Mouse (Mus musculus): ENCODE measurements around the gene Tipin. TPM values are rescaled to one million over a fixed set of nuclear protein-coding genes. Genes with fewer than 3 reads are reported as not detected.
"Not testable (repeated sequence)": the region's sequence is repeated elsewhere in the genome, so short reads cannot be mapped to it uniquely, and the experiment has no call there.

The Tipin gene
- polyA plus RNA-seq, 1 experiment from 2014 or later = 241 TPM

DNA sequence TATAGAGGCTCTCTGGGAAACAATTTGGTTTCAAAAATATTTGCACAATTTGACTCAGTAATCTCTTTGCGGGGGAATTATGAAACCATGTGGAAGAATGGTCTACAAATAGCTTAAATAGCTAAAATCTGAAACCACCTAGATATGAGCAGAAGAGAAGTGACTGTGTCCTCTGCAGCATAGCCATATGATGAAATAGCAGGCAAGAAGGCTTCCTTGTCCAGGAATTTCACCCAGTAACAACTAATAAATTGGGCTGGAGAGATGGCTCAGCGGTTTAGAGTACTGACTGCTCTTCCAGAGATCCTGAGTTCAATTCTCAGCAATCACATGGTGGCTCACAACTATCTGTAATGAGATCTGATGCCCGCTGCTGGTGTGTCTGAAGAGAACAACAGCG is 20.4 kb upstream of the Tipin start:
- H3K4me1 ChIP-seq (replicated peaks; ENCODE audit: control insufficient read depth, insufficient read depth, low read length) = no peaks in the 10 kb centered on the region
- no peak overlapping the region for H3K4me2 ChIP-seq (ENCODE audit: low read length)
- H3K9me3 ChIP-seq (ENCODE audit: control insufficient read depth, low read length) = no peaks in the 10 kb centered on the region
- no peak overlapping the region for H3K9ac ChIP-seq (ENCODE audit: low read length)
- no peak overlapping the region for H3K4me3 ChIP-seq (ENCODE audit: low read depth, low read length)
- H3K27me3 ChIP-seq (replicated peaks; ENCODE audit: control insufficient read depth, insufficient read depth, low read length) = no peaks in the 10 kb centered on the region
- no peaks in the 10 kb centered on the region for H3K36me3 ChIP-seq (ENCODE audit: control insufficient read depth, insufficient read depth, low read length)
- WGBS = 76% methylated on average over 4 of the region's 4 CpGs
- no peak overlapping the region for H3K27ac ChIP-seq (ENCODE audit: low read depth)
- no peak for DNase-seq (ENCODE audit: low spot score)
- no peak for ATAC-seq (replicated peaks; ENCODE audit: low FRiP score, low TSS enrichment, low read depth)

DNA sequence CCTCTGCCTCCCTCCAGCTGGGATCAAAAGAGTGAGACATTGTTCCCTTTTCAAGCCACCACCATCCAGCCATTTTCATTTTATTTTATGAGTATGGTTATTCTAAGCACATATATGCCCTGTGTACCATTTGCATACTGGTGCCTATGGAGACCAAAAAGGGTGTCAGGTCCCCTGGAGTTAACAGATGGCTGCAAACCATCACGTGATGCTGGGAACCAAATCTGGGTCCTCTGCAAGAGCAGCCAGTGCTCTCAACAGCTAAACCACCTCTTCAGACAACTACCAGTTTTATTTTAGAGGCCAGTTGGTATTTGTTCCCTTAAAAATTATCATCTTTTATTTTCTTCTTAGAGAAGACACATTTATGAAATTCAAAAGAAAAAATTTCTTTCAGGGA is 16.6 kb upstream of the Tipin start:
- no peak overlapping the region for H3K9ac ChIP-seq (ENCODE audit: low read length)
- no peaks in the 10 kb centered on the region for H3K9me3 ChIP-seq (ENCODE audit: control insufficient read depth, low read length)
- DNase-seq (ENCODE audit: low spot score) (peak; percentile 33), ATAC-seq (replicated peaks; ENCODE audit: low FRiP score, low TSS enrichment, low read depth) (no peak)
- H3K27ac ChIP-seq (ENCODE audit: low read depth) = no peak overlapping the region
- no peaks in the 10 kb centered on the region for H3K4me1 ChIP-seq (replicated peaks; ENCODE audit: control insufficient read depth, insufficient read depth, low read length)
- no peak overlapping the region for H3K4me3 ChIP-seq (ENCODE audit: low read depth, low read length)
- no peaks in the 10 kb centered on the region for H3K36me3 ChIP-seq (ENCODE audit: control insufficient read depth, insufficient read depth, low read length)
- H3K27me3 ChIP-seq (replicated peaks; ENCODE audit: control insufficient read depth, insufficient read depth, low read length) = no peaks in the 10 kb centered on the region
- WGBS = 44% methylated on average over 1 of the region's 1 CpGs
- H3K4me2 ChIP-seq (ENCODE audit: low read length) = no peak overlapping the region

DNA sequence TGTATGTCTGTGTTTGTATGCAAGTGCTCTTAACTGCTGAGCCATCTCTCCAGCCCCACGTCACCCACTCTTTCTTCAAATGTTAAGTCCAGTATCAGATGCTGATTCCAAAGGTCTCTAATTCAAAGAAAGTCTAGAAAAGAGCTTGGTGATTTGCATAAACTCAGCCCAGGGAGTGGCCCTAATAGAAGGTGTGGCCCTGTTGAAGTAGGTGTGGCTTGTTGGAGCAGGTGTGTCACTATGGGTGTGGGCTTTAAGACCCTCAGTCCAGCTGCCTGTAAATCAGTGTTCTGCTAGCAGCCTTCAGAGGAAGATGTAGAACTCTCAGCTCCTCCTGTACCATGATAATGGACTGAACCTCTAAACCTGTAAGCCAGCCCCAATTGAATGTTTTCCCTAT is 14.2 kb upstream of the Tipin start:
- Histone ChIP-seq H3K27me3 (replicated peaks; ENCODE audit: control insufficient read depth, insufficient read depth, low read length) (no peaks in the 10 kb centered on the region), H3K9me3 (ENCODE audit: control insufficient read depth, low read length) (no peaks in the 10 kb centered on the region), H3K9ac (ENCODE audit: low read length) (no peak overlapping the region), H3K4me2 (ENCODE audit: low read length) (no peak overlapping the region), H3K4me3 (ENCODE audit: low read depth, low read length) (no peak overlapping the region), H3K4me1 (replicated peaks; ENCODE audit: control insufficient read depth, insufficient read depth, low read length) (no peaks in the 10 kb centered on the region), H3K36me3 (ENCODE audit: control insufficient read depth, insufficient read depth, low read length) (no peaks in the 10 kb centered on the region), H3K27ac (ENCODE audit: low read depth) (no peak overlapping the region)
- no peak for ATAC-seq (replicated peaks; ENCODE audit: low FRiP score, low TSS enrichment, low read depth)
- DNase-seq (ENCODE audit: low spot score) = peak; percentile 21
- WGBS = 93% methylated on average over 1 of the region's 1 CpGs

DNA sequence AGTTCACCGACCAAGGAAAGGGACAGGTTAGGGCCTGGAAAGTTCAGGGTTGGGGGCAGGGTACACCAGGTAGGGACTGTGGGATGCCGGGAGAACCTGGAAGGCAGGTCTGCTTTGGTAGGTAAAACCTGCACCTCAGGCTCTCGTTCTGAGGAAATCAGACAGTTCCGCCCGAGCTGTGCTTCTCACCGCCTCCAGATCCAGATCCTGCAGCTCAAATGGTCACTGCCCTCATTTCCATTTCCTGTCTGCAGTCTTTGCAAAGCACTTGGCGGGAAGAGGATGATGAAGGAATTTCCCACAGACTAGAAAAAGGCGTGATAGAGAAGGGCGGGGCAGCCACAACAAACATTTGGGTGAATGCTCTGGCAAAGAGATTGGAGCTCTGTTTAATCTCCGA is 13.2 kb upstream of the Tipin start:
- Histone ChIP-seq H3K27me3 (replicated peaks; ENCODE audit: control insufficient read depth, insufficient read depth, low read length) (no peaks in the 10 kb centered on the region), H3K4me2 (ENCODE audit: low read length) (no peak overlapping the region), H3K4me1 (replicated peaks; ENCODE audit: control insufficient read depth, insufficient read depth, low read length) (no peaks in the 10 kb centered on the region), H3K27ac (ENCODE audit: low read depth) (no peak overlapping the region), H3K4me3 (ENCODE audit: low read depth, low read length) (no peak overlapping the region), H3K9ac (ENCODE audit: low read length) (no peak overlapping the region), H3K9me3 (ENCODE audit: control insufficient read depth, low read length) (no peaks in the 10 kb centered on the region), H3K36me3 (ENCODE audit: control insufficient read depth, insufficient read depth, low read length) (no peaks in the 10 kb centered on the region)
- WGBS = 80% methylated on average over 10 of the region's 10 CpGs
- ATAC-seq (replicated peaks; ENCODE audit: low FRiP score, low TSS enrichment, low read depth) (no peak), DNase-seq (ENCODE audit: low spot score) (no peak)

DNA sequence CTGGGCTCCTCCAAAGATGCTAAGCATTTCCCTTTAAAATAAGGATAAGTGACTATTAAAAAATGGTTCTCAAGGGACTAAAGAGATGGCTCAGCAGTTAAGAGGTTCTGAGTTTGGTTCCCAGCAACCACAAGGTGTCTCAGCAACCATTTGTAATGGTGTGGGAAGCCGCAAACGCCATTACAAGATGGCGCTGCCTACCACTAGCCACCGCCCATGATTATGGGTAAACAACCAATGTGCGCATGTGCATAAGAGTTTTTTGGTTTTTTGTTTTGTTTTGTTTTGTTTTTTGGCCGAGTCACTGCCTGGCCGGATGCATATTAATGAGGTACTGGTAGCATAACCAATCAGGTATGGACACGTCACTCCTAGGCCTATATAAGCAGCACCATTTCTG is 12.5 kb upstream of the Tipin start:
- 93% methylated on average over 8 of the region's 8 CpGs for WGBS
- H3K9ac ChIP-seq (ENCODE audit: low read length); H3K9me3 ChIP-seq (ENCODE audit: control insufficient read depth, low read length); H3K4me2 ChIP-seq (ENCODE audit: low read length); H3K4me3 ChIP-seq (ENCODE audit: low read depth, low read length); H3K36me3 ChIP-seq (ENCODE audit: control insufficient read depth, insufficient read depth, low read length); H3K4me1 ChIP-seq (replicated peaks; ENCODE audit: control insufficient read depth, insufficient read depth, low read length); DNase-seq (ENCODE audit: low spot score); H3K27me3 ChIP-seq (replicated peaks; ENCODE audit: control insufficient read depth, insufficient read depth, low read length); H3K27ac ChIP-seq (ENCODE audit: low read depth); ATAC-seq (replicated peaks; ENCODE audit: low FRiP score, low TSS enrichment, low read depth): not testable (repeated sequence)

DNA sequence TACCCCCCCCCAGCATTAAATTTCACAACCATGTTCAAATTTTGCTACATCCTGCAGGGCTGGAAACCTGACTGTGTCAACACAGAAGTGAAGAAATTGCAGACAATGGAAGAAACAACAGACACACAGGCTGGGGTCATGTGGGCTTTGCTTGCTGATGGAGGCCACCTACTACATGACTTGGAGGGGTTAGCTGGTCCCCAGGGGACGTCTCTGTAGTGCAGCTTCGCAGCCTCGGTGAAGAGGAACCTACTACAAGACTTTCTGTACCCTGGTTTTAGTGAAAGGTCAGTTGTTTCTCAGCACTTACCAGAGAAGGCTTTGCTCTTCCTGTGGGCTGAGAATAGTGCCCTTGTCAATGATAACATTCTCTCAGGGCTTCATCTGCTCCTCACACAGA is 10.1 kb upstream of the Tipin start:
- no peaks in the 10 kb centered on the region for H3K36me3 ChIP-seq (ENCODE audit: control insufficient read depth, insufficient read depth, low read length)
- H3K9me3 ChIP-seq (ENCODE audit: control insufficient read depth, low read length) = no peaks in the 10 kb centered on the region
- no peak overlapping the region for H3K27ac ChIP-seq (ENCODE audit: low read depth)
- no peak overlapping the region for H3K9ac ChIP-seq (ENCODE audit: low read length)
- no peaks in the 10 kb centered on the region for H3K4me1 ChIP-seq (replicated peaks; ENCODE audit: control insufficient read depth, insufficient read depth, low read length)
- no peak for DNase-seq (ENCODE audit: low spot score)
- H3K27me3 ChIP-seq (replicated peaks; ENCODE audit: control insufficient read depth, insufficient read depth, low read length) = no peaks in the 10 kb centered on the region
- H3K4me3 ChIP-seq (ENCODE audit: low read depth, low read length) = no peak overlapping the region
- H3K4me2 ChIP-seq (ENCODE audit: low read length) = no peak overlapping the region
- 57% methylated on average over 3 of the region's 3 CpGs for WGBS
- no peak for ATAC-seq (replicated peaks; ENCODE audit: low FRiP score, low TSS enrichment, low read depth)

DNA sequence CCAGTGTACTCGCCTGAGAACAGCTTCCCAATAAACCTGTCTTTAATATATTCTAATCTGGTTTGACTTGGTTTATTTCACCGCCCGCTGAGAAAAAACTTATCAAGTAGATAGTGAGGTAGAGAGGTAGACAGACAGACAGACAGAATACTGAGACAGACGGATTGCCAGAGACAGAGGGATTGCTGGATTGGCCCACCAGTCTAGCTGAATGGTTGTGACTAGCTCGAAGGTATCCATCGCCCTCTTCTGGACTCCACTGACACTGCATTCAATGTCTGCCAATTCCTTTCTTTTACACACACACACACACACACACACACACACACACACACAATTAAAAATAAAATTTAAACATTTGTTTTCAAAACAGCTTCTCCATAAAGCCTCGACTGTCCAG is 8.8 kb upstream of the Tipin start:
- Histone ChIP-seq H3K9me3 (ENCODE audit: control insufficient read depth, low read length) (no peaks in the 10 kb centered on the region), H3K27ac (ENCODE audit: low read depth) (no peak overlapping the region), H3K4me1 (replicated peaks; ENCODE audit: control insufficient read depth, insufficient read depth, low read length) (no peaks in the 10 kb centered on the region), H3K36me3 (ENCODE audit: control insufficient read depth, insufficient read depth, low read length) (no peaks in the 10 kb centered on the region), H3K9ac (ENCODE audit: low read length) (no peak overlapping the region), H3K4me3 (ENCODE audit: low read depth, low read length) (no peak overlapping the region), H3K27me3 (replicated peaks; ENCODE audit: control insufficient read depth, insufficient read depth, low read length) (no peaks in the 10 kb centered on the region), H3K4me2 (ENCODE audit: low read length) (no peak overlapping the region)
- DNase-seq (ENCODE audit: low spot score) (peak; percentile 65), ATAC-seq (replicated peaks; ENCODE audit: low FRiP score, low TSS enrichment, low read depth) (no peak)
- WGBS = 42% methylated on average over 7 of the region's 7 CpGs

DNA sequence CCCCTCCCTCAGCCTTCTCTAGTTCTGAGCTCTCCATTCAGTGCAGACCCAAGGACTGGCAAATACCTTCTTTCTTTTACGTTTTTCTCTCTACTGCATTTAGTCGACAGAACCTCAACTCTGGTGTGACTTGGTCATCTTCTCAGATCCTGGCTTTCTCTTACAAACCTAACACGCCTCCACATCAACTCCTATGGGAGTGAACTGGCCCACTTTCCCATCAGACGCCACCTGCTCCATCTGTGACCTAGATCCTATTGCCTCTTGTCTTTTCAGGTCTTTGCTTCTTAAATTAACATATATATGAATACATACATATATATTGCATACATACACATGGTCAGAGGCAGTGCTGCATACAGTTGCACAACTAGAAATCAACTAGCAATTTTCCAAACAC is 7.6 kb upstream of the Tipin start:
- Histone ChIP-seq H3K9ac (ENCODE audit: low read length) (no peak overlapping the region), H3K27ac (ENCODE audit: low read depth) (no peak overlapping the region), H3K4me2 (ENCODE audit: low read length) (no peak overlapping the region), H3K27me3 (replicated peaks; ENCODE audit: control insufficient read depth, insufficient read depth, low read length) (no peaks in the 10 kb centered on the region), H3K4me1 (replicated peaks; ENCODE audit: control insufficient read depth, insufficient read depth, low read length) (no peaks in the 10 kb centered on the region), H3K4me3 (ENCODE audit: low read depth, low read length) (no peak overlapping the region), H3K36me3 (ENCODE audit: control insufficient read depth, insufficient read depth, low read length) (no peaks in the 10 kb centered on the region), H3K9me3 (ENCODE audit: control insufficient read depth, low read length) (no peaks in the 10 kb centered on the region)
- no peak for ATAC-seq (replicated peaks; ENCODE audit: low FRiP score, low TSS enrichment, low read depth)
- no peak for DNase-seq (ENCODE audit: low spot score)
- WGBS = 78% methylated on average over 4 of the region's 4 CpGs

DNA sequence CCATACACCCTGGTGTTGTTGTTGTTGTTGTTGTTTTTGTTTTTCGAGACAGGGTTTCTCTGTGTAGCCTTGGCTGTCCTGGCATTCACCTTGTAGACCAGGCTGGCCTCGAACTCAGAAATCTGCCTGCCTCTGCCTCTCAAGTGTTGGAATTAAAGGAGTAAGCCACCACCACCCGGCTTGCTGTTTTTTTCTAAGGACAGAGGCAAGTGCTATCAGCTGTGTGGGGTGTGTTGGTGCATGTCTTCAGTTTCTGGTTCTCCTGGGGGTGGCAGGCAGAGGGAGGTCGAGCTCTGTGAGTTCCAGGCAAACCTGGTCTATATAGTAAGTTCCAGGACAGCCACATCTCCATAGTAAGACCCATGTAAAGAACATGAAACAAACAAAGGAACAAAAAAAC is 7.1 kb upstream of the Tipin start:
- no peak overlapping the region for H3K9ac ChIP-seq (ENCODE audit: low read length)
- 77% methylated on average over 4 of the region's 4 CpGs for WGBS
- no peaks in the 10 kb centered on the region for H3K4me1 ChIP-seq (replicated peaks; ENCODE audit: control insufficient read depth, insufficient read depth, low read length)
- ATAC-seq (replicated peaks; ENCODE audit: low FRiP score, low TSS enrichment, low read depth) (no peak), DNase-seq (ENCODE audit: low spot score) (no peak)
- no peaks in the 10 kb centered on the region for H3K27me3 ChIP-seq (replicated peaks; ENCODE audit: control insufficient read depth, insufficient read depth, low read length)
- H3K4me3 ChIP-seq (ENCODE audit: low read depth, low read length) = no peak overlapping the region
- no peaks in the 10 kb centered on the region for H3K9me3 ChIP-seq (ENCODE audit: control insufficient read depth, low read length)
- H3K4me2 ChIP-seq (ENCODE audit: low read length) = no peak overlapping the region
- H3K27ac ChIP-seq (ENCODE audit: low read depth) = no peak overlapping the region
- no peaks in the 10 kb centered on the region for H3K36me3 ChIP-seq (ENCODE audit: control insufficient read depth, insufficient read depth, low read length)

All from intestine, embryonic 14.5 days (tissue).